Mouse (Mus musculus): ENCODE measurements around the gene Tnr. TPM values are rescaled to one million over a fixed set of nuclear protein-coding genes. Genes with fewer than 3 reads are reported as not detected.

The Tnr gene
- total and polyA plus RNA-seq, 2 experiments, result not detected

DNA sequence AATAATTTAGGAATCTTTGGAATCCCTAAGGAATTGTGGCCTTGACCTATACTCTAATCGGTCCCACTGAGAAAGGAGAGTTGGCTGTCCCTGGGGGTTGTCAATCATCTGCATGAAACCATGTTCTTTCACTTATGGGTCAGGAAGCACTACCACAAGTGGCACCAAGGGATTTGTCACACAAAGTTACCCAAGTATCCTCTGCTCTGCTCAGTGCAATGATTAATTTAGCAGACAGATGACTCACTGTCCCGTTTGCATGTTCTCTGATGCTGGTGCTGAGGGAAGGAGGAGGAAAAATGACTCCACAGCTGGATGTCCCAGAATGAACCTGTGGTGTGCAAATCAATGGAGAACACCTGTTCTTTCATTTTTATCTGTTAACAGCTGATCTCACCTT lies 309.6 kb downstream of the Tnr start:
- WGBS, result 56% methylated on average over 2 of the region's 2 CpGs
- Histone ChIP-seq H3K79me2 (ENCODE audit: control insufficient read depth, insufficient read depth, low read length) (no peaks in the 10 kb centered on the region), H3K4me3 (ENCODE audit: insufficient read depth, low read depth, low read length) (no peak overlapping the region), H3K27ac (replicated peaks; ENCODE audit: insufficient read depth, low read depth, low read length) (no peak overlapping the region), H3K27me3 (ENCODE audit: control insufficient read depth, insufficient read depth, low read length) (no peaks in the 10 kb centered on the region), H3K9ac (ENCODE audit: low read depth, low read length) (no peak overlapping the region), H3K36me3 (ENCODE audit: control insufficient read depth, insufficient read depth, low read length) (no peaks in the 10 kb centered on the region), H3K4me1 (ENCODE audit: control insufficient read depth, insufficient read depth, low read length) (no peaks in the 10 kb centered on the region)
- no peak for DNase-seq (ENCODE audit: extremely low read depth, low read depth, low spot score)
- no peak for TF ChIP-seq POLR2A (IDR thresholded peaks at IDR 0.05; ENCODE audit: extremely low read depth, insufficient read depth, low read length)
- TF ChIP-seq CTCF (IDR thresholded peaks at IDR 0.05; ENCODE audit: low read depth, low read length), result no peak

DNA sequence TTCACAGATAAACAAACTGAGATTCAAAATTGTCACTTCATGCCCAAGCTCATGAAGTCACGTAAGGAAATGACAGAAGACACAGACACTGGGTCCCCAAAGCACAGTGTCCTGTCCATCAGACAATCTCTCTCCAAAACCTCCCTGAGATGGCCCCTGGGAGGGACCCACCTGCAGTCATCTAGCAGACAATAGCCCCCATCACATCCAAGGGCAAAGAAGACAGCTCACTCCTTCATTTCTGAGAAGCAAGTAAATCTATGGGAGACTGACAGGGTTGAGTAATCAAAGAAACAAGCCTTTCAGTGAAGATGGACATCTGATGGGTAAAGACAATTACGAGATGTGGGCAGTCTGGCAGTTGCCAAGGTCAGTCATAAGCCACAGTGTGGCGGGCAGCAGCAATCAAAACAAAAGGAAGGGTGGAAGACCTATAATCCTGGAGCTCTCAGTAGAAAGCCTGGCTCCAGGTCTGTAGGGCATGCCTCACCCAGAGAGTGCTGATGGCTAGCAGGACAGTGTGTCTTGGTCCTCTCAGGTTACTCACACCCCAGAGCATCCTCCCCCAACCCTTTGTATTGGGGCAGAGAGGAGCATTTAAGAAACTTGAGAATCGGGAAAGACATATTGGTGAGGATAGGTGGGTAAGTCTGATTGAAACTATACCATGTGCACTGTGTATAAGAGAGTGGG lies 310.2 kb downstream of the Tnr start:
- DNase-seq (ENCODE audit: extremely low read depth, low read depth, low spot score), result no peak
- Histone ChIP-seq H3K79me2 (ENCODE audit: control insufficient read depth, insufficient read depth, low read length) (no peaks in the 10 kb centered on the region), H3K4me3 (ENCODE audit: insufficient read depth, low read depth, low read length) (no peak overlapping the region), H3K36me3 (ENCODE audit: control insufficient read depth, insufficient read depth, low read length) (no peaks in the 10 kb centered on the region), H3K9ac (ENCODE audit: low read depth, low read length) (no peak overlapping the region), H3K27me3 (ENCODE audit: control insufficient read depth, insufficient read depth, low read length) (no peaks in the 10 kb centered on the region), H3K4me1 (ENCODE audit: control insufficient read depth, insufficient read depth, low read length) (no peaks in the 10 kb centered on the region), H3K27ac (replicated peaks; ENCODE audit: insufficient read depth, low read depth, low read length) (no peak overlapping the region)
- WGBS, result 51% methylated on average over 4 of the region's 4 CpGs
- TF ChIP-seq POLR2A (IDR thresholded peaks at IDR 0.05; ENCODE audit: extremely low read depth, insufficient read depth, low read length) (no peak), CTCF (IDR thresholded peaks at IDR 0.05; ENCODE audit: low read depth, low read length) (no peak)

GRCm38 (mm10) chr1:159835126-159835525 lies 311.6 kb downstream of the Tnr start:
- Histone ChIP-seq H3K79me2 (ENCODE audit: control insufficient read depth, insufficient read depth, low read length) (no peaks in the 10 kb centered on the region), H3K27me3 (ENCODE audit: control insufficient read depth, insufficient read depth, low read length) (no peaks in the 10 kb centered on the region), H3K36me3 (ENCODE audit: control insufficient read depth, insufficient read depth, low read length) (no peaks in the 10 kb centered on the region), H3K27ac (replicated peaks; ENCODE audit: insufficient read depth, low read depth, low read length) (no peak overlapping the region), H3K9ac (ENCODE audit: low read depth, low read length) (no peak overlapping the region), H3K4me3 (ENCODE audit: insufficient read depth, low read depth, low read length) (no peak overlapping the region), H3K4me1 (ENCODE audit: control insufficient read depth, insufficient read depth, low read length) (no peaks in the 10 kb centered on the region)
- DNase-seq (ENCODE audit: extremely low read depth, low read depth, low spot score), result no peak
- TF ChIP-seq CTCF (IDR thresholded peaks at IDR 0.05; ENCODE audit: low read depth, low read length) (no peak), POLR2A (IDR thresholded peaks at IDR 0.05; ENCODE audit: extremely low read depth, insufficient read depth, low read length) (no peak)
- 13% methylated on average over 4 of the region's 4 CpGs for WGBS

DNA sequence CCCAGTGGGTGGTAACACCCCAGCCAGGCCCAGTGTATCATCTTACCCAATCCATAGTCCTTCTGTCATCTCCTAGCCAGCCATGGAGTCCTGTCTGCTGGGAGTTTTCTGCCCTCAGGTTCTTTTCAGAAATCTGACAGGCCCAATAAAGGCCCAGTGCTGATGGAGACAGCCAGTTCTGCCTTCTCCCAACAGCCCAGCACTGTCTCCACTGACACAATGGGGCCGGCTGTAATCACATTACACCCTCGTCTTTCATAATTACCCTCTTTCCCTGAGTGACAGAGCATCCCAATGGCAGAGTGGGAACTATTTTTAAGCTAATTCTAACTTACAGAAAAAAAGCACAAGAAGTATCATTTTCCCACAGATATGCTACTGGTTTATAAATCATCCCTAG lies 316.8 kb downstream of the Tnr start:
- Histone ChIP-seq H3K27me3 (ENCODE audit: control insufficient read depth, insufficient read depth, low read length) (no peaks in the 10 kb centered on the region), H3K79me2 (ENCODE audit: control insufficient read depth, insufficient read depth, low read length) (no peaks in the 10 kb centered on the region), H3K4me1 (ENCODE audit: control insufficient read depth, insufficient read depth, low read length) (no peaks in the 10 kb centered on the region), H3K9ac (ENCODE audit: low read depth, low read length) (no peak overlapping the region), H3K36me3 (ENCODE audit: control insufficient read depth, insufficient read depth, low read length) (no peaks in the 10 kb centered on the region), H3K27ac (replicated peaks; ENCODE audit: insufficient read depth, low read depth, low read length) (no peak overlapping the region), H3K4me3 (ENCODE audit: insufficient read depth, low read depth, low read length) (no peak overlapping the region)
- TF ChIP-seq CTCF (IDR thresholded peaks at IDR 0.05; ENCODE audit: low read depth, low read length), result no peak
- TF ChIP-seq POLR2A (IDR thresholded peaks at IDR 0.05; ENCODE audit: extremely low read depth, insufficient read depth, low read length), result no peak
- no peak for DNase-seq (ENCODE audit: extremely low read depth, low read depth, low spot score)
- 74% methylated on average over 2 of the region's 2 CpGs for WGBS

DNA sequence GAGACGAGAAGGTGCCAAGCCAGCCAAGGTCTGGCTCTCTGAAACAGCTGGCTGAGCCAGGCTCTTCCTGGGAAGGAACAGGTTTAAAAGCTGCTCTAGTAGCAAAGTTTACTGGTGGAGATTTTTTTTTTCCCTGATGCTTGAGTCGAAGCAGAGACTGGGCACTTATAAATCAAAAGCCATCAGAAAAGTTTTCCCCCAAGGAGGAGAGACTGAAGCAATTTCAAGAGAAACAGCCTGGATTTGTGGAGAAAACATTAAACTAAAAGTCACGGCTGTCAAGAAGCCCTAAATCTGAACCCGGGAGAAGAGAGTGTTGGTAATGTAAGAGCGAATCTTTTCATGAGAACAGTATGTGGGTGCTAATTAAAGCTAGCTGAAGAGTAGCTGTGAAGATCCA lies 319.3 kb downstream of the Tnr start:
- no peak for TF ChIP-seq CTCF (IDR thresholded peaks at IDR 0.05; ENCODE audit: low read depth, low read length)
- TF ChIP-seq POLR2A (IDR thresholded peaks at IDR 0.05; ENCODE audit: extremely low read depth, insufficient read depth, low read length), result no peak
- H3K27ac ChIP-seq (replicated peaks; ENCODE audit: insufficient read depth, low read depth, low read length), result no peak overlapping the region
- 69% methylated on average over 5 of the region's 5 CpGs for WGBS
- H3K9ac ChIP-seq (ENCODE audit: low read depth, low read length), result no peak overlapping the region
- H3K4me1 ChIP-seq (ENCODE audit: control insufficient read depth, insufficient read depth, low read length), result no peaks in the 10 kb centered on the region
- H3K36me3 ChIP-seq (ENCODE audit: control insufficient read depth, insufficient read depth, low read length), result no peaks in the 10 kb centered on the region
- no peaks in the 10 kb centered on the region for H3K27me3 ChIP-seq (ENCODE audit: control insufficient read depth, insufficient read depth, low read length)
- H3K79me2 ChIP-seq (ENCODE audit: control insufficient read depth, insufficient read depth, low read length), result no peaks in the 10 kb centered on the region
- no peak overlapping the region for H3K4me3 ChIP-seq (ENCODE audit: insufficient read depth, low read depth, low read length)
- DNase-seq (ENCODE audit: extremely low read depth, low read depth, low spot score), result no peak

GRCm38 (mm10) chr1:159852088-159852487 lies 328.5 kb downstream of the Tnr start:
- Histone ChIP-seq H3K9ac (ENCODE audit: low read depth, low read length) (no peak overlapping the region), H3K27ac (replicated peaks; ENCODE audit: insufficient read depth, low read depth, low read length) (no peak overlapping the region), H3K4me1 (ENCODE audit: control insufficient read depth, insufficient read depth, low read length) (no peaks in the 10 kb centered on the region), H3K4me3 (ENCODE audit: insufficient read depth, low read depth, low read length) (no peak overlapping the region), H3K27me3 (ENCODE audit: control insufficient read depth, insufficient read depth, low read length) (no peaks in the 10 kb centered on the region), H3K36me3 (ENCODE audit: control insufficient read depth, insufficient read depth, low read length) (no peaks in the 10 kb centered on the region), H3K79me2 (ENCODE audit: control insufficient read depth, insufficient read depth, low read length) (no peaks in the 10 kb centered on the region)
- no peak for DNase-seq (ENCODE audit: extremely low read depth, low read depth, low spot score)
- WGBS, result 84% methylated on average over 11 of the region's 11 CpGs
- TF ChIP-seq POLR2A (IDR thresholded peaks at IDR 0.05; ENCODE audit: extremely low read depth, insufficient read depth, low read length), result no peak
- TF ChIP-seq CTCF (IDR thresholded peaks at IDR 0.05; ENCODE audit: low read depth, low read length), result no peak

All from liver, adult 2 months (tissue).